Mouse (Mus musculus) limb, embryonic 12.5 days (tissue): ENCODE results near the gene Trim34a. TPM values are rescaled to one million over a fixed set of nuclear protein-coding genes. Genes with fewer than 3 reads are reported as not detected.
A peak's percentile ranks its signal among the peaks of the same experiment; 100 is the strongest.
"Not testable (repeated sequence)": the region's sequence is repeated elsewhere in the genome, so short reads cannot be mapped to it uniquely, and the experiment has no call there.

Experiments used
- ATAC-seq: fragments of 200-750 bp; cut with Nextera tagmentation; 2 replicates; pipeline ENCODE4 v1.8.0; 2017; ENCODE audit warnings: low read depth, moderate TSS enrichment; ENCODE audit not compliant: insufficient number of reproducible peaks, insufficient read depth, low FRiP score, low TSS enrichment
- H3K27ac ChIP-seq: fragments of 300-500 bp; sonication (generic); 2 replicates; pipeline ENCODE4 v1.5.1; 2016; ENCODE audit warnings: mild to moderate bottlenecking, moderate library complexity
- H3K27me3 ChIP-seq: fragments of 300-500 bp; sonication (generic); 2 replicates; pipeline ENCODE4 v1.6.1; 2016; ENCODE audit warnings: mild to moderate bottlenecking, moderate library complexity
- H3K36me3 ChIP-seq: fragments of 300-500 bp; sonication (generic); 2 replicates; pipeline ENCODE4 v1.6.1; 2016; ENCODE audit warnings: mild to moderate bottlenecking, moderate library complexity
- H3K4me1 ChIP-seq: fragments of 300-500 bp; sonication (generic); replicated peaks from 2 replicates; pipeline ENCODE4 v1.6.1; 2016
- H3K4me2 ChIP-seq: fragments of 300-500 bp; sonication (generic); 2 replicates; pipeline ENCODE4 v1.6.1; 2016; ENCODE audit warnings: mild to moderate bottlenecking, moderate library complexity
- H3K4me3 ChIP-seq: fragments of 300-500 bp; sonication (generic); replicated peaks from 2 replicates; pipeline ENCODE4 v1.5.1; 2016; ENCODE audit warnings: mild to moderate bottlenecking
- H3K9ac ChIP-seq: fragments of 300-500 bp; sonication (generic); replicated peaks from 2 replicates; pipeline ENCODE4 v1.6.1; 2016; ENCODE audit warnings: mild to moderate bottlenecking, moderate library complexity
- H3K9me3 ChIP-seq: fragments of 300-500 bp; sonication (generic); 2 replicates; pipeline ENCODE4 v1.6.1; 2016; ENCODE audit warnings: mild to moderate bottlenecking, moderate library complexity
- WGBS: fragments of 180-500 bp; shearing (Covaris S2); methylation state at CpG from one replicate; pipeline ENCODE4 v1.1.7; 2016; 5-methylcytosine and 5-hydroxymethylcytosine counted together
- polyA plus RNA-seq: library from polyadenylated mRNA; unstranded; fragments of >200 nt; fragmentation: Nextera tagmentation; extraction: Ambion mirVana; gene quantifications from 2 replicates; pipeline ENCODE4 v1.2.1, GENCODE M21; 2016

Gene Trim34a
- 0.93 and 1.4 TPM in 2 replicates for polyA plus RNA-seq

DNA sequence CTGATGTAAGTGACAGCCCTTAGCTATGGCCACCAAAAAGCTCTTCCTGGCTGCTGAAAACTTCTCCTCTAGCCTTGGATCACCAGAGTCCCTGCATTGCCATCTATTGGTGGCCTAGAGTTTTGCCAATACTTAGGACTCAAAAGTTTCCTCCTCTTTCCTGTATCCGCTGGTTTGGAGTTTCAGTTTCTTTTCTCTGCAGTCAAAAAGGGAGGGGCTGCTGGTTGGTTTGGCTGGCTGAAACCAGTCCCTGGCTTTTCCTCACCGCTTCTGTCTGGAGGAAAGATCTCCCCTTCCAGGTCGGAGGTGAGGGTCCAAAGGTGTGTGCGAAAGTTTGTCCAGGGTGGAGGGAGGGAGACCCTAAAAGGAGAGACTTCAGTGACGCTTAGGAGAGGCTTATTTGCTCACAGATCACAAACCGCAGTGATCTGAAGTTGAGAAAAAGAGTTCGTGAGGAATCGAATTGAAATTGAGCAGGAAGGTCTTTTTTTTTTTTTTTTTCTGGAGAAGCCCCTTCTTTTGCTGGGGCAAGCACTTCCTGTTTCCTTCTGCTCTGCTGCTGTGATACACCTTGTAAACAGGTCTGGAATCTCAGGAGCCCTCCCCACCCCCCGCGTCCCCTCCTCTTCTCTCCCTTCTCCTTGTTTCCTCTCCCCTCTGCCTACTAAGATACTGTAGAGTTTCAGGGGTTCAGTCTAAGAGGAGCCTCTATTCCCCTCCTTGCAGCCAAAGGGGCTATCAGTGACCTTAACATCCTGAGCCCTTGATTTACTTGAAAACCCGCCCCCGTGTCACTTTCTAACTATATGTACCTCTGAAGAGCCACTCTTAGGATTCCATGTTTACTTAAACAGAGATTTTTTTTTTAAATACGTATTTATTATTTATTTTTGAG, at the start of gene Trim34a:
TSS of gene Trim34a (plus strand) at position 171 of the 895 bp plus-strand sequence.
- peak; percentile 71; the same call in 1 of the 2 replicates for ATAC-seq
- Histone ChIP-seq H3K36me3 (no peaks in the 10 kb centered on the region), H3K27ac (peak within 1 kb of the TSS; percentile 67; the same call in 1 of the 2 replicates), H3K4me3 (peak within 1 kb of the TSS; percentile 47), H3K9ac (peak within 1 kb of the TSS; percentile 66), H3K27me3 (no peaks in the 10 kb centered on the region), H3K4me1 (no peaks in the 10 kb centered on the region), H3K4me2 (peak within 1 kb of the TSS; percentile 53), H3K9me3 (no peaks in the 10 kb centered on the region)
- WGBS, result 7% methylated on average over 13 of the region's 13 CpGs

DNA sequence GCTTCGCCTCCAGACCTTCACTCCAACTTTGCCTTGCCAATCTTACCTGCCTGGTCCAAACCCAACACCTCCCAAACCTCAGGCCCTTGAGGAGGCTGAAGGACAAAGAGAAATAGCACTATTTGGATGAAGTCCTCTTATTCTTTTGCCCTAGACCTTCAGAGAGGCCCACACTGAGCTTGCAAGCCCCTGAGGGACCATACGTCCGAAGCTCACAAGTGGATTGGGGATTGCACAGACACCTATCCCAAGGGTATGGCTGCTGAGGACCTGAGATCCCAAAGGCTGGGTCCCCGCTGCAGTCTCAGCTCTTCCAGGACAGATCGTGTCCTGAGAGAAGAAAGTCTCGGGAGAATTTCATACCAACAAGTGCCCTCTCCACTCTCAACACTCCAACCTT, 48.4 kb upstream of the Trim34a start, which contains the start of gene Olfr649:
TSS of gene Olfr649 (minus strand) at position 101 of the 400 bp plus-strand sequence.
- no peak for ATAC-seq
- Histone ChIP-seq H3K27ac (no peak within 1 kb of the TSS), H3K9me3 (no peaks in the 10 kb centered on the region), H3K4me3 (no peak within 1 kb of the TSS), H3K36me3 (no peaks in the 10 kb centered on the region), H3K27me3 (no peaks in the 10 kb centered on the region), H3K4me1 (no peaks in the 10 kb centered on the region), H3K4me2 (no peak within 1 kb of the TSS), H3K9ac (no peak within 1 kb of the TSS)
- WGBS, result 85% methylated on average over 6 of the region's 6 CpGs

DNA sequence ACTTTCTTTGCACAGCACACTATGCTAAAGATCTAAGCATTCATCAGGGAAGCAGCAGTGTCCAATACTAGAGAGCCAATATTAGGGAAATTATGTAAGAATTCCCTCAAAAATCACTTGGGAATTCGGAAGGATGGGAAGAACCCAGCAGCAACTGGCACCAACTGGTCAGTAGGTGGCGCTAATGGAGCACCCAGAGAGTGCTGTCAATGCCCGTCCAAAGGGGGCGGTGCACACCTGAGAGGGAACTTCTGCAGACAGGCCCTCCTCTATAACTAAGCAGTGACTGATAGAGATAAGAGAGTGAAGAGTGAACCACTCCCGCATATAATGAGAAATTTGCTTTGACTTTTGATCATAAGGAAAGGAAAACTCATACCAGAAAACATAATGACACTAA, 44.4 kb upstream of the Trim34a start:
- 5% methylated on average over 5 of the region's 5 CpGs for WGBS
- Histone ChIP-seq H3K27ac (no peak overlapping the region), H3K27me3 (no peaks in the 10 kb centered on the region), H3K36me3 (no peaks in the 10 kb centered on the region), H3K9me3 (no peaks in the 10 kb centered on the region), H3K9ac (no peak overlapping the region), H3K4me1 (no peaks in the 10 kb centered on the region), H3K4me2 (no peak overlapping the region), H3K4me3 (no peak overlapping the region)
- no peak for ATAC-seq

DNA sequence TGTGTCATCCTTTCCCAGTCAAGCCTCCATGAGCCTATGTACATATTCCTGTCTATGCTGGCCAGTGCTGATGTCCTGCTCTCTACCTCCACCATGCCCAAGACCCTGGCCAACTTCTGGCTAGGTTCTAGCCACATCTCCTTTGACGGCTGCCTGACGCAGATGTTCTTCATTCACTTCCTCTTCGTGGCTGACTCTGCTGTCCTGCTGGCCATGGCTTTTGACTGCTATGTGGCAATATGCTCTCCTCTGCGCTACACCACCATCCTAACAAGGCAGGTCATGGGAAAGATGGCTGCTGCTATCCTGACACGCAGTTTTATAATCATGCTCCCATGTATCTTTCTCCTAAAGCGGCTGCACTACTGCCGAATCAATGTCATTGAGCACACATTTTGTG, 38.1 kb upstream of the Trim34a start:
- H3K9me3 ChIP-seq, result no peaks in the 10 kb centered on the region
- no peaks in the 10 kb centered on the region for H3K36me3 ChIP-seq
- WGBS, result 94% methylated on average over 7 of the region's 7 CpGs
- ATAC-seq, result no peak
- no peak overlapping the region for H3K9ac ChIP-seq
- no peaks in the 10 kb centered on the region for H3K4me1 ChIP-seq
- no peak overlapping the region for H3K4me3 ChIP-seq
- no peaks in the 10 kb centered on the region for H3K27me3 ChIP-seq
- no peak overlapping the region for H3K4me2 ChIP-seq
- H3K27ac ChIP-seq, result no peak overlapping the region

DNA sequence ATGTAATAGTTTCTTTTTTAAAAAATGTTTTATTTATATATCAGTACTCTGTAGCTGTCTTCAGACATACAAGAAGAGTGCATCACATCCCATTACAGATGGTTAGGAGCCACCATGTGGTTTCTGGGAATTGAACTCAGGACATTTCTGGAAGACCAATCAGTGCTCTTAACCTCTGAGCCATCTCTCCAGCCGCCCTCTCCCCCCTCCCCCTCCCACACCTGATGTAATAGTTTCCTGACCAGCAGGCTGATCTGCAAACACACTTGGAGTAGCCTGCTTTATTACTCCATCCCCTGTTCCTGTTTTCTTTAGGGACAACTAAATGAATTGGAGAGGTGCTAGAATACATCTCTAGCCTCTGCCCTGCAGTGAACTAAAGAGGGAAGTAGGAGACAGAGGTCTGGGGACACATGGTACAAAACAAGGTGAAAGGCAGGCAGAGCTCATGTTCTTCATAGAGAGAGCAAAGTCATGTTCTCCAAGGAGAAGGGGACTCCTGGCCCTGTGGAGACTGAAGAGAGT, 28.2 kb upstream of the Trim34a start:
- H3K9me3 ChIP-seq, result no peaks in the 10 kb centered on the region
- no peaks in the 10 kb centered on the region for H3K27me3 ChIP-seq
- 54% methylated on average over 1 of the region's 1 CpGs for WGBS
- H3K27ac ChIP-seq, result no peak overlapping the region
- H3K4me2 ChIP-seq, result no peak overlapping the region
- no peaks in the 10 kb centered on the region for H3K36me3 ChIP-seq
- H3K4me1 ChIP-seq, result peaks cover 6% of the 10 kb centered on the region; the same call in 1 of the 2 replicates
- H3K9ac ChIP-seq, result no peak overlapping the region
- no peak for ATAC-seq
- H3K4me3 ChIP-seq, result no peak overlapping the region

DNA sequence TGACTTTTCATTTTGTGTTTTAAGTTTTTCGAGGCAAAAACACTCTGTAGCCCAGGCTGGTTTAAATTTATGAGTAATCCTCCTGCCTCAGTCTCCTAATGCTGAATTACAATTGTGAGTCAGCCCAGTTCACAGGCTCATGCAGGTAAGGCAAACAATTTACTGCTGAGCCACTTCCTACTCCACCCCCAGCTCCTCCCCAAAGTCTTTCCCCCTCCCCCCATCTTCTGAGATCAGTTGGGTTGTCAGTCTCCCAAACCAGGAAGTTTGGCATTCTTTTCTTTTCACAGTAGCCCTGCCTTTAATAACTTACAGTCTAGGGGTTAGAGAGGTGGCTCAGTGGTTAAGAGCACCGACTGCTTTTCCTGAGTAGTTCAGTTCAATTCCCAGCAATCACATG, 26.4 kb upstream of the Trim34a start:
- Histone ChIP-seq H3K4me2 (no peak overlapping the region), H3K27me3 (no peaks in the 10 kb centered on the region), H3K4me1 (peaks cover 6% of the 10 kb centered on the region; the same call in 1 of the 2 replicates), H3K27ac (no peak overlapping the region), H3K36me3 (no peaks in the 10 kb centered on the region), H3K4me3 (no peak overlapping the region), H3K9ac (no peak overlapping the region), H3K9me3 (no peaks in the 10 kb centered on the region)
- 78% methylated on average over 2 of the region's 2 CpGs for WGBS
- no peak for ATAC-seq

DNA sequence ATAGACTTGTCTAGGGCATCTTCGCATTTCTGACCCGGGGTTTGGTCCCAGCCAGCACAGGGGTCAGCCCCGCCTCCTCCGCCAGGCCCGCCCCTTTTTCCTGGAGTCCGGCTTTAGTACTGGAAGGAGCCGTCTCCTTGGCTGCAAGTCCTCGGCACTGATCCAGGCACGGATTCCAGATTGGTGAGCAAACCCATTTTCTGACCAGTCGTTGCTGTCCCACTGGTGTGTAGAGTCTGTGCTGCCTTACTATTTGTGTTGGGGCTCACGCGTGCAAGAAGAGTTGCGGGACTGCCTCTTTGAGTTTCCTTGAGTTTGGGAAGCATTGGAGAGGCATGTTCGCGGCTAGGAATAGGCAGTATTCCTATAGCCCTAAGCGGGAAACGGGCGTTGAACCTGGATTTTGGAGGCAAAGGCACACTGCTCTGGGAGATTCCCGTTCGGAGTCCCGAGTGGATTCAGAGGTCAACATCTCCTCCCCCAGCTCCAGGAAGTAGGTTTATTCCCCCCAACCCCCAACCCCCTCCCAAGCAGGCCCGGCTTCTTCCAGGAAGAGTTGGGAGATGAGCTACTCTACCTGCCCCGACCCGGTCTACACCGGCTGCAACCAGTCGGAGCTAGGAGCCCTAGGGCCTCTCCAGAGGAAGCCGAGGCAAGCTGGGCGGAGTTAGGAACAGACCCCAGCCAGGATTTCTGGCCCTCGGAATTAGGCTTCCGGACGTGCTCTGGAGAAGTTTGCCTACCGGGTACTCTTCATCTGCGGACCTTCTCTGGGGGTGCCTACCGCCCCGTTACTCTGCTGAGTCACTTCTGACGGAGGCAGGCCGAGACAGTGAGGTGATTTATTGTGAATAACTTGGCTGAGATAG, 25.3 kb upstream of the Trim34a start, which contains the start of gene Trim6:
TSS of gene Trim6 (plus strand) at position 93 of the 869 bp plus-strand sequence.
- Histone ChIP-seq H3K4me1 (peaks cover 6% of the 10 kb centered on the region; the same call in 1 of the 2 replicates), H3K9ac (peak within 1 kb of the TSS; percentile 44), H3K27me3 (no peaks in the 10 kb centered on the region), H3K4me3 (peak within 1 kb of the TSS; percentile 41), H3K36me3 (no peaks in the 10 kb centered on the region), H3K9me3 (no peaks in the 10 kb centered on the region), H3K27ac (no peak within 1 kb of the TSS), H3K4me2 (peak within 1 kb of the TSS; percentile 60)
- ATAC-seq, result peak; percentile 75; the same call in 1 of the 2 replicates
- WGBS, result 1% methylated on average over 37 of the region's 37 CpGs

DNA sequence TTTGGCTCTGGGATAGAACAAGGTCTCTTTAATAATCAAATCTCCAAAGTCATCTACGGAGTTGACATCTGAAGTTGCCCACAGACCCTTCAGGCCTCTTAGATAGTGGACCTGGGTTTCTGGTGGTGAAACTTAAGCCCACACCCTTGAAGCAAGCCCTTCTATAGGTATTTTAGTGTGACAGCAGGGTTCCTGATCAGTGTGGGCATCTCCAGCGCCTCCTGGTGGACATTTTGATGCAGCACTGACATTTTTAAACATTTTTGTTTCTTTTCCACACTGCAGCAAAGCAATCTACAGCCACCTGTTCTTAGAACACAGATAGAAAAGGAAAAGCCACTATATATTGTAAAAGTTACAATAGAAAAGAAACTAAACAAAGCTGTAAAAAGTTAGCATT, 13.1 kb upstream of the Trim34a start:
- no peak overlapping the region for H3K4me3 ChIP-seq
- no peaks in the 10 kb centered on the region for H3K4me1 ChIP-seq
- H3K9me3 ChIP-seq, result no peaks in the 10 kb centered on the region
- ATAC-seq, result no peak
- H3K36me3 ChIP-seq, result no peaks in the 10 kb centered on the region
- H3K27ac ChIP-seq, result no peak overlapping the region
- H3K9ac ChIP-seq, result no peak overlapping the region
- H3K4me2 ChIP-seq, result no peak overlapping the region
- 36% methylated on average over 2 of the region's 2 CpGs for WGBS
- H3K27me3 ChIP-seq, result no peaks in the 10 kb centered on the region

DNA sequence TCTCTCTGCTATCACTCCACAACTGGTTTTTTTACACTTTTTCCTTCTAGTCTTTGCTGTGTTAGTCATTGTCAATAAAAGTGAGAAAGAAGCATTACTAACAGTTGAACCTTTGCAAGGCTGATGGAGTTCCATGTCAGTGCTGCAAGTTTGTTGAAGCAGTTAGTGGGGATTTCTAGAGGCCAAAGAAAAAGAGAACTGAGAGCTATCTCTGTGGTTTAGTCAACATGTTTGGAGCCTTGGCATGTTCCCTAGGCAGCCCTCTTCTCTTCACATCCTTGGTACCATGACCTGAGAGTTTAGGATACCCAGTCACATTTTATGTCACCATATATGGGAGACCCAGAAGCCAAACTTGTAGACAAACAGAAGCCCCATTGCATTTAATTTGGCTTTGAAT, 3.4 kb upstream of the Trim34a start:
- Histone ChIP-seq H3K4me3 (no peak overlapping the region), H3K4me2 (no peak overlapping the region), H3K4me1 (no peaks in the 10 kb centered on the region), H3K9ac (no peak overlapping the region), H3K27ac (no peak overlapping the region), H3K9me3 (no peaks in the 10 kb centered on the region), H3K36me3 (no peaks in the 10 kb centered on the region), H3K27me3 (no peaks in the 10 kb centered on the region)
- ATAC-seq, result no peak

DNA sequence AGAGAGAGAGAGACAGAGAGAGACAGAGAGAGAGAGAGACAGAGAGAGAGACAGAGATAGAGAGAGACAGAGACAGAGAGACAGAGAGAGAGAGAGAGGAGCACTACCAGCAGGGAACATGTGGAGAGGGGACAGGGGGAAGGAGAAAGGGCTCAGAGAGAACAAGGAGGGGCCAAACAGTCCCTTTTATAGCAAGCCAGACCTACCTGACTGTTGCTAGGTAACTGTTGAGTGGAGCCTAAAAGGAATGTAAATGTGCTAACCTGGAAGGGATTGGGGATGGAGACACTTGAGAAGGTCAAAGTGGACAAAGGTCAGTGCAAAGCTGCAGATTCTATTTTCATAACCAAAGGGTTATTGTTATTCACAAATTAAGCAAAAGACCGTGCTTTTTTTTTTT, 641 bp upstream of the Trim34a start:
- Histone ChIP-seq H3K27me3 (no peaks in the 10 kb centered on the region), H3K9ac (no peak overlapping the region), H3K9me3 (no peaks in the 10 kb centered on the region), H3K27ac (no peak overlapping the region), H3K4me3 (no peak overlapping the region), H3K4me2 (no peak overlapping the region), H3K36me3 (no peaks in the 10 kb centered on the region), H3K4me1 (no peaks in the 10 kb centered on the region)
- ATAC-seq, result no peak
- 68% methylated on average over 1 of the region's 1 CpGs for WGBS

DNA sequence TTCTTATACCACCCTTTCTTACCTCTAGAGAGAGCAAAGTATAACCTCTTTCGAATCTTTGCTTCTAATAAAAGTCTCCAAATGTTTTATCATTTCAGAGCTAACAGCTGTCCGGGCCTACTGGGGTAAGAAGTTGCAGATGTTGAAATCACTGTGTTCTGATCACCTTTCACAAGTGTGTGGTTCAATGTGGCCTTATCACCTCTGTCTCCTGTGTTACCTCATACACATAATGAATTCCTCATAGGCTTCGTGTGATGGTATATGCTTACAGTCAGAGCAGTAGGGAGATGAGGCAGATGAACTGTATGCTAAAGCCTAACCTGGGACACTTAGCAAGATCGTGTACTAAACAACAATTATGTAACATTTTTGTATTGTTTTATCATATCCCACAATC, 16.1 kb downstream of the Trim34a start:
- not testable (repeated sequence) for H3K9ac ChIP-seq, H3K27ac ChIP-seq, H3K36me3 ChIP-seq, H3K4me2 ChIP-seq, H3K9me3 ChIP-seq, ATAC-seq, H3K4me1 ChIP-seq, H3K27me3 ChIP-seq, H3K4me3 ChIP-seq
- 84% methylated on average over 4 of the region's 4 CpGs for WGBS
